Mouse (Mus musculus) gastrocnemius, postnatal 14 days (tissue): ENCODE data around the gene Thnsl1. TPM values are rescaled to one million over a fixed set of nuclear protein-coding genes. Genes with fewer than 3 reads are reported as not detected.
"Not testable (repeated sequence)": the region's sequence is repeated elsewhere in the genome, so short reads cannot be mapped to it uniquely, and the experiment has no call there.

Source experiments
- DNase-seq: peaks from one replicate; pipeline ENCODE4 v3.0.0; 2021; ENCODE audit warnings: mixed read lengths
- intact Hi-C: fragments of 180-260 bp; cut with DNase I; formaldehyde crosslinking; loops from one replicate; pipeline ENCODE4 v1.15.1; 2025; ENCODE audit warnings: low total_unique reads
- total RNA-seq, 2 experiments: library from RNA; stranded (reverse); gene quantifications; 2 replicates each; pipeline ENCODE4 v1.2.3; 2021

Thnsl1 gene
- total RNA-seq, 2 experiments from 2014 or later: 2.3 to 3.5 TPM

- intact Hi-C loops: no loop called here
- DNase-seq: no peak
Observed at GRCm38 (mm10) chr2:21231147-21231546, 25.6 kb downstream of the Thnsl1 start.

GRCm38 (mm10) chr2:21234871-21235648 lies 29.5 kb downstream of the Thnsl1 start:
- no peak for DNase-seq
- intact Hi-C loops: no loop called here

GRCm38 (mm10) chr2:21235844-21236386 lies 30.4 kb downstream of the Thnsl1 start:
- intact Hi-C loops: no loop called here
- DNase-seq: no peak

- intact Hi-C loops: no loop called here
- no peak for DNase-seq
Observed at GRCm38 (mm10) chr2:21236846-21237245, 31.3 kb downstream of the Thnsl1 start.

GRCm38 (mm10) chr2:21244104-21244503 lies 38.6 kb downstream of the Thnsl1 start:
- intact Hi-C loops, DNase-seq: not testable (repeated sequence)

GRCm38 (mm10) chr2:21244986-21245385 lies 39.5 kb downstream of the Thnsl1 start:
- no peak for DNase-seq
- intact Hi-C loops: no loop called here

GRCm38 (mm10) chr2:21245477-21246102 lies 40.1 kb downstream of the Thnsl1 start:
- intact Hi-C loops: no loop called here
- no peak for DNase-seq

GRCm38 (mm10) chr2:21253644-21254043 lies 48.1 kb downstream of the Thnsl1 start:
- DNase-seq: no peak
- intact Hi-C loops: no loop called here

- intact Hi-C loops: no loop called here
- no peak for DNase-seq
Observed at GRCm38 (mm10) chr2:21254308-21254707, 48.8 kb downstream of the Thnsl1 start.

- intact Hi-C loops: no loop called here
Observed at GRCm38 (mm10) chr2:21258281-21258680, 52.8 kb downstream of the Thnsl1 start.

GRCm38 (mm10) chr2:21259081-21259480 lies 53.6 kb downstream of the Thnsl1 start:
- DNase-seq: no peak
- intact Hi-C loops: no loop called here

More at GRCm38 (mm10) chr2:21258281-21258680, 52.8 kb downstream of the Thnsl1 start:
- DNase-seq: no peak

- DNase-seq: no peak
- intact Hi-C loops: loop anchor here (10.0 kb wide), 1 partner anchor 55 kb away; the partner anchor contains the start of genes Enkur and Thnsl1
Observed at GRCm38 (mm10) chr2:21260060-21260459, 54.5 kb downstream of the Thnsl1 start.

GRCm38 (mm10) chr2:21261370-21262006 lies 56.0 kb downstream of the Thnsl1 start:
- intact Hi-C loops: loop anchor here (10.0 kb wide), 1 partner anchor 57 kb away; the partner anchor contains the start of genes Enkur and Thnsl1
- peak; percentile 67 for DNase-seq

- no peak for DNase-seq
- intact Hi-C loops: loop anchor here (10.0 kb wide), 1 partner anchor 59 kb away; the partner anchor contains the start of genes Enkur and Thnsl1
Observed at GRCm38 (mm10) chr2:21264031-21264430, 58.5 kb downstream of the Thnsl1 start.

Other genes with a start within 250 kb of the Thnsl1 start
- gene Arhgap21, start 236.8 kb upstream of the Thnsl1 start, total RNA-seq: 10 to 100 TPM; 26.8 to 33.7 TPM
- gene Enkur, start 359 bp upstream of the Thnsl1 start, total RNA-seq: 1 to 10 TPM; 3.8 to 3.9 TPM
- gene Gpr158, start 161.8 kb downstream of the Thnsl1 start, total RNA-seq: under 1 TPM; 0.02 to 0.06 TPM